Mouse (Mus musculus) ES-Bruce4 (cell line): Measurements from ENCODE around the gene Copz1.

Source experiments
- CTCF ChIP-seq: IDR thresholded peaks from one replicate; pipeline ENCODE4 v1.8.1; 2011; ENCODE audit warnings: low read depth, low read length
- POLR2A ChIP-seq: IDR thresholded peaks from one replicate; pipeline ENCODE4 v1.8.1; 2011; ENCODE audit warnings: low read length; ENCODE audit not compliant: insufficient read depth

DNA sequence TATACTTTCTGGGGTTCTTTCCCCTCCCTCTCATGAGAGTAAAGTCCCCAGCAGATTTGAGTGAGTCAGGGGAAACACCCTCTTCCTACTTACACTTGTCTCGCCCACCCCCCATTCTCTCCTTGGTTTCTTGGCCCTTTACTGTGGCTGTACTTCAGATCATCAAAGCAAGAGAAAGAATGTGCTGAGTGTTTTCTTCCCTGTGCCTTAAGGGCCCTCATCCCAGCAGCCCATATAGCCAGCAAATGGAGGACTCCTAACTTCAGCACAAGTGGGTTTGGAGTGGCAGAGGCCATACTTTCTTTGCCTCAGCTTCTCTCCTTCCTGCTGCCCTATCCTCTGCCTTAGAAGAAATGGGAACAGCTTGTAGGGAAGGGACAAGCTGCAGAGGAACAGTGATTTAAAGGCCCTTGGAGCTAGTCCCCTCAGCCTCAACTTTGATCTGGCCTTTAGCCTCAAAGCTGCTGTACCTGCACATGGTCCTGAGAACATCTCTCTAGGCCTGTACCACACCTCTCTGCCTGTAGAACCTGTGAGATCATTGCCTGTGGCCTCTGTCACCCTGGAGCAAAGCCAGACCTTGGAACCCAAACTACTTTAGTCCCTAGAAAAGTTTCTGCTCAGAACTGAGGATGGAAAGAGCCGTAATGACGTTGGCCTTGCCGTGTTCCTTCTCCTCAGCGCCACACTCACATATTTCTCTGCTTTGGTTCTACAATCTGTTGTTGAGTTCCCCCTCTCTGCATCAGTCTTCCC, 26.5 kb downstream of the Copz1 start:
- TF ChIP-seq CTCF (no peak), POLR2A (no peak)
